Mouse (Mus musculus) stomach, embryonic 15.5 days (tissue): ENCODE data around the gene Manba. TPM values are rescaled to one million over a fixed set of nuclear protein-coding genes. Genes with fewer than 3 reads are reported as not detected.

ENCODE experiments used
- ATAC-seq: fragments of 200-750 bp; cut with Nextera tagmentation; 2 replicates; pipeline ENCODE4 v1.8.0; 2017; ENCODE audit warnings: low read depth, moderate number of reproducible peaks, moderate TSS enrichment; ENCODE audit not compliant: insufficient read depth, low FRiP score
- H3K27ac ChIP-seq: fragments of 300-500 bp; sonication (generic); 2 replicates; pipeline ENCODE4 v1.5.1; 2015; ENCODE audit warnings: mild to moderate bottlenecking, inconsistent platforms
- H3K27me3 ChIP-seq: fragments of 300-500 bp; sonication (generic); replicated peaks from 2 replicates; pipeline ENCODE4 v1.6.1; 2015; ENCODE audit warnings: inconsistent platforms
- H3K36me3 ChIP-seq: fragments of 300-500 bp; sonication (generic); 2 replicates; pipeline ENCODE4 v1.6.1; 2015; ENCODE audit warnings: inconsistent platforms
- H3K4me1 ChIP-seq: fragments of 300-500 bp; sonication (generic); 2 replicates; pipeline ENCODE4 v1.6.1; 2015; ENCODE audit warnings: inconsistent platforms
- H3K4me2 ChIP-seq: fragments of 300-500 bp; sonication (generic); 2 replicates; pipeline ENCODE4 v1.6.1; 2015; ENCODE audit warnings: mild to moderate bottlenecking, inconsistent platforms
- H3K4me3 ChIP-seq: fragments of 300-500 bp; sonication (generic); replicated peaks from 2 replicates; pipeline ENCODE4 v1.5.1; 2015; ENCODE audit warnings: inconsistent platforms
- H3K9ac ChIP-seq: fragments of 300-500 bp; sonication (generic); 2 replicates; pipeline ENCODE4 v1.6.1; 2015; ENCODE audit warnings: inconsistent platforms
- H3K9me3 ChIP-seq: fragments of 300-500 bp; sonication (generic); 2 replicates; pipeline ENCODE4 v1.6.1; 2016; ENCODE audit warnings: inconsistent platforms
- WGBS: fragments of 180-500 bp; shearing (Covaris S2); methylation state at CpG from one replicate; pipeline ENCODE4 v1.1.7; 2015; 5-methylcytosine and 5-hydroxymethylcytosine counted together
- polyA plus RNA-seq: library from polyadenylated mRNA; unstranded; fragments of >200 nt; fragmentation: Nextera tagmentation; extraction: Ambion mirVana; gene quantifications from 2 replicates; pipeline ENCODE4 v1.2.1, GENCODE M21; 2015

The Manba gene
- polyA plus RNA-seq, 1 experiment from 2014 or later, result 13.5 TPM

GRCm38 (mm10) chr3:135546212-135546923 lies 61.0 kb downstream of the Manba start:
- 0 out of 2 replicates have a peak, but pooled peaks cover 4% of the 10 kb centered on the region for H3K4me1 ChIP-seq
- no peak for ATAC-seq
- peak overlapping the region; percentile 3; the same call in 1 of the 2 replicates for H3K27ac ChIP-seq
- no peak overlapping the region for H3K4me3 ChIP-seq
- H3K36me3 ChIP-seq, result no peaks in the 10 kb centered on the region
- WGBS, result 56% methylated on average over 13 of the region's 13 CpGs
- no peaks in the 10 kb centered on the region for H3K9me3 ChIP-seq
- H3K27me3 ChIP-seq, result no peaks in the 10 kb centered on the region
- no peak overlapping the region for H3K4me2 ChIP-seq
- H3K9ac ChIP-seq, result no peak overlapping the region

- Histone ChIP-seq H3K4me3 (no peak overlapping the region), H3K36me3 (no peaks in the 10 kb centered on the region), H3K4me2 (no peak overlapping the region), H3K27ac (no peak overlapping the region; the same call in 1 of the 2 replicates), H3K9ac (no peak overlapping the region), H3K4me1 (0 out of 2 replicates have a peak, but pooled peaks cover 4% of the 10 kb centered on the region), H3K9me3 (no peaks in the 10 kb centered on the region), H3K27me3 (no peaks in the 10 kb centered on the region)
- 76% methylated on average over 8 of the region's 8 CpGs for WGBS
- no peak for ATAC-seq
Measured at GRCm38 (mm10) chr3:135547298-135547697, 61.9 kb downstream of the Manba start.

GRCm38 (mm10) chr3:135552874-135553273 lies 67.5 kb downstream of the Manba start:
- WGBS, result 71% methylated on average over 5 of the region's 5 CpGs
- no peak for ATAC-seq
- Histone ChIP-seq H3K9ac (no peak overlapping the region), H3K4me1 (no peaks in the 10 kb centered on the region), H3K9me3 (no peaks in the 10 kb centered on the region), H3K27ac (no peak overlapping the region), H3K4me2 (no peak overlapping the region), H3K36me3 (no peaks in the 10 kb centered on the region), H3K4me3 (no peak overlapping the region), H3K27me3 (no peaks in the 10 kb centered on the region)

- Histone ChIP-seq H3K4me3 (no peak overlapping the region), H3K9ac (no peak overlapping the region), H3K27me3 (no peaks in the 10 kb centered on the region), H3K4me1 (no peaks in the 10 kb centered on the region), H3K36me3 (no peaks in the 10 kb centered on the region), H3K9me3 (no peaks in the 10 kb centered on the region), H3K27ac (no peak overlapping the region), H3K4me2 (no peak overlapping the region)
- ATAC-seq, result no peak
- 75% methylated on average over 6 of the region's 6 CpGs for WGBS
Measured at GRCm38 (mm10) chr3:135555192-135555591, 69.8 kb downstream of the Manba start.

GRCm38 (mm10) chr3:135556052-135556587 lies 70.7 kb downstream of the Manba start:
- no peaks in the 10 kb centered on the region for H3K36me3 ChIP-seq

GRCm38 (mm10) chr3:135556851-135557662 lies 71.6 kb downstream of the Manba start:
- Histone ChIP-seq H3K4me3 (no peak overlapping the region), H3K27ac (no peak overlapping the region), H3K9me3 (no peaks in the 10 kb centered on the region), H3K36me3 (no peaks in the 10 kb centered on the region), H3K9ac (no peak overlapping the region), H3K27me3 (no peaks in the 10 kb centered on the region), H3K4me1 (no peaks in the 10 kb centered on the region), H3K4me2 (no peak overlapping the region)
- ATAC-seq, result no peak
- 71% methylated on average over 12 of the region's 12 CpGs for WGBS

More at GRCm38 (mm10) chr3:135556052-135556587, 70.7 kb downstream of the Manba start:
- 69% methylated on average over 7 of the region's 7 CpGs for WGBS
- H3K27ac ChIP-seq, result no peak overlapping the region
- no peaks in the 10 kb centered on the region for H3K4me1 ChIP-seq
- H3K27me3 ChIP-seq, result no peaks in the 10 kb centered on the region
- no peak overlapping the region for H3K4me3 ChIP-seq
- H3K4me2 ChIP-seq, result no peak overlapping the region
- no peaks in the 10 kb centered on the region for H3K9me3 ChIP-seq
- no peak for ATAC-seq
- no peak overlapping the region for H3K9ac ChIP-seq

GRCm38 (mm10) chr3:135562036-135562435 lies 76.6 kb downstream of the Manba start:
- Histone ChIP-seq H3K27me3 (no peaks in the 10 kb centered on the region), H3K4me2 (no peak overlapping the region), H3K36me3 (no peaks in the 10 kb centered on the region), H3K9me3 (no peaks in the 10 kb centered on the region), H3K27ac (no peak overlapping the region), H3K4me3 (no peak overlapping the region), H3K9ac (no peak overlapping the region), H3K4me1 (no peaks in the 10 kb centered on the region)
- WGBS, result 75% methylated on average over 7 of the region's 7 CpGs
- ATAC-seq, result no peak

- Histone ChIP-seq H3K27ac (no peak overlapping the region), H3K9me3 (no peaks in the 10 kb centered on the region), H3K4me3 (no peak overlapping the region), H3K36me3 (no peaks in the 10 kb centered on the region), H3K4me2 (no peak overlapping the region), H3K27me3 (no peaks in the 10 kb centered on the region), H3K4me1 (no peaks in the 10 kb centered on the region), H3K9ac (no peak overlapping the region)
- WGBS, result 77% methylated on average over 17 of the region's 17 CpGs
- no peak for ATAC-seq
Measured at GRCm38 (mm10) chr3:135563163-135563689, 77.8 kb downstream of the Manba start.

GRCm38 (mm10) chr3:135564706-135565105 lies 79.3 kb downstream of the Manba start:
- Histone ChIP-seq H3K4me1 (no peaks in the 10 kb centered on the region), H3K27ac (no peak overlapping the region), H3K4me3 (no peak overlapping the region), H3K4me2 (no peak overlapping the region), H3K36me3 (no peaks in the 10 kb centered on the region), H3K9me3 (no peaks in the 10 kb centered on the region), H3K27me3 (no peaks in the 10 kb centered on the region), H3K9ac (no peak overlapping the region)
- ATAC-seq, result no peak
- WGBS, result 74% methylated on average over 9 of the region's 9 CpGs

GRCm38 (mm10) chr3:135565306-135565705 lies 79.9 kb downstream of the Manba start:
- no peak overlapping the region for H3K9ac ChIP-seq
- H3K4me3 ChIP-seq, result no peak overlapping the region
- no peak overlapping the region for H3K4me2 ChIP-seq
- ATAC-seq, result no peak
- no peaks in the 10 kb centered on the region for H3K27me3 ChIP-seq
- no peaks in the 10 kb centered on the region for H3K9me3 ChIP-seq
- no peak overlapping the region for H3K27ac ChIP-seq
- H3K4me1 ChIP-seq, result no peaks in the 10 kb centered on the region
- H3K36me3 ChIP-seq, result no peaks in the 10 kb centered on the region
- WGBS, result 83% methylated on average over 4 of the region's 4 CpGs

- 0 out of 2 replicates have a peak, but pooled peaks cover under 1% of the 10 kb centered on the region for H3K4me1 ChIP-seq
- no peak overlapping the region for H3K4me3 ChIP-seq
- H3K9ac ChIP-seq, result no peak overlapping the region
- WGBS, result 68% methylated on average over 6 of the region's 6 CpGs
- H3K9me3 ChIP-seq, result no peaks in the 10 kb centered on the region
- no peak overlapping the region for H3K4me2 ChIP-seq
- no peaks in the 10 kb centered on the region for H3K36me3 ChIP-seq
- no peak overlapping the region for H3K27ac ChIP-seq
- no peaks in the 10 kb centered on the region for H3K27me3 ChIP-seq
- ATAC-seq, result no peak
Measured at GRCm38 (mm10) chr3:135567888-135568287, 82.5 kb downstream of the Manba start.

GRCm38 (mm10) chr3:135568633-135569032 lies 83.2 kb downstream of the Manba start:
- H3K9ac ChIP-seq, result no peak overlapping the region
- H3K9me3 ChIP-seq, result no peaks in the 10 kb centered on the region
- 53% methylated on average over 5 of the region's 5 CpGs for WGBS
- H3K27ac ChIP-seq, result no peak overlapping the region
- H3K4me2 ChIP-seq, result no peak overlapping the region
- H3K36me3 ChIP-seq, result no peaks in the 10 kb centered on the region
- ATAC-seq, result no peak
- H3K4me3 ChIP-seq, result no peak overlapping the region
- no peaks in the 10 kb centered on the region for H3K27me3 ChIP-seq
- H3K4me1 ChIP-seq, result 0 out of 2 replicates have a peak, but pooled peaks cover 7% of the 10 kb centered on the region
